Mouse (Mus musculus) thymus, postnatal 4 days (tissue): ENCODE results near the gene Sgo2a.
"Not testable (repeated sequence)": the region's sequence is repeated elsewhere in the genome, so short reads cannot be mapped to it uniquely, and the experiment has no call there.

ENCODE experiments used
- DNase-seq: peaks from one replicate; pipeline ENCODE4 v3.0.0; 2021

Gene Sgo2a

GRCm38 (mm10) chr1:58031160-58031769, 35.5 kb downstream of the Sgo2a start:
- DNase-seq = peak; percentile 82

- not testable (repeated sequence) for DNase-seq
Measured at GRCm38 (mm10) chr1:58037306-58037705, 41.5 kb downstream of the Sgo2a start.

- no peak for DNase-seq
Measured at GRCm38 (mm10) chr1:58045076-58045475, 49.3 kb downstream of the Sgo2a start.

- DNase-seq = no peak
Measured at GRCm38 (mm10) chr1:58045546-58045945, 49.8 kb downstream of the Sgo2a start.

DNA sequence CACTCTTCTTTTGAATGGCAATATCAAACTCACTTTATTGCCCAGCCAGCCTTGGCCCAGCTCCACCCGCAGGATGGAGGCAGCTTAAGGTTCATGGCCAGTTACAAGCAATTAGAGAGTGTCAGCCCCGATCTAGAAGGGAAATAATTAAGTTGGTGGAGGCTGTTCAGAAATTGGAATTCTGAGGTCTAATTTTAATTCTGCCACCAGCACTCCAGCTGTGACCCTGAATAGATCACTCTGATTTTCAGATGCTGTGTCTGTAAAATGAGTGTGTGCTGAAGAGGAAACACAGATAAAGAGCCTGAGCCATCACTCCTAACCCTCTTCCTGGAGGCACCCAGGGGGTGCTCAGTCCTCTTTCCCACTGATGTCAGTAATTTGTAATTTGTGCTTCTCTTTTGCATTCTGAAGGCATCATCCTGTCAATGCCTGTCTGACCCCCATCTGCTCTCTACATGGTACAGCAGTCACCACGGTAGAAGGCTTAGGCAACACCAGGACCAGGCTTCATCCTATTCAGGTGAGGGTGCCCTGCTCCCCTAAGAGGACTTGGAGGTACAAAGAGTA, 51.0 kb downstream of the Sgo2a start:
- no peak for DNase-seq

- no peak for DNase-seq
Measured at GRCm38 (mm10) chr1:58049126-58049525, 53.4 kb downstream of the Sgo2a start.

DNA sequence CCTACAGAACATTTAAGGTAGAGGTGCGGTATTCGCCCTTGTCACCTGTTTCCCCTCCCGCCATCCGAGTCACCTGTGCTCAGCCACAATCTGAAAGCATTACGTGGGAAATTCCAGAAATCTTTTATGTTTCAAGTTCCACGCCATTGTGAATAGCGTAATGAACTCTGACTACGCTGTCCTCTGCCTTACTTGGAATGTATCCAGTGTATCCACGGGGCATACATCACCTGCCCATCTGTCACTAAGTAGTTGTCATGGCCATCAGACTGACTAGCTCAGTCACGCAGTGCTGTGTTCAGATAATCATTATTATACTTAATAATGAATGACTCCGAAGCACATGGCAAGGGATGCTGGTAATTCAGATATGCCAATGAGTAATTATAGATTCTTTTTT, 59.8 kb downstream of the Sgo2a start:
- DNase-seq = no peak

GRCm38 (mm10) chr1:58056074-58056807, 60.5 kb downstream of the Sgo2a start:
- no peak for DNase-seq

- DNase-seq = no peak
Measured at GRCm38 (mm10) chr1:58056939-58057338, 61.2 kb downstream of the Sgo2a start.

DNA sequence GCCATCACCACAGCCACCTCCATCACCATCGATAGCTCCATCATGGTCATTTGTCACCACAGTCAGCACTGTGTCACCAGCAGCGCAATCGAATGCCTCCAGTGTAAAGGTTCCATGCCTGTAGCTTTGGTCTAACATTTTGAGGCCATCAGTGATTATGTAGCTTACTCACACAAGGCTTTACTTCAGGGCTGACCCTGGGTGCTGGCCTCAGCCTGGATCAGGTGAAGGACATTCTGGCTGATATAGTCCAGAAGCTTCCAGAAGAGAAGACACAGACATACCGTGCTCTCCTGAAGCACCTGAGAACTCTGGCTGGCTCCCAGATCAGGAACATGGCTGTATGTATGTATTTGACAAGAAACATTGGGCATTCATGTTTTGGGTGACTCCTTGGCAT, 63.1 kb downstream of the Sgo2a start:
- DNase-seq = no peak

GRCm38 (mm10) chr1:58062131-58062530, 66.4 kb downstream of the Sgo2a start:
- DNase-seq = no peak

DNA sequence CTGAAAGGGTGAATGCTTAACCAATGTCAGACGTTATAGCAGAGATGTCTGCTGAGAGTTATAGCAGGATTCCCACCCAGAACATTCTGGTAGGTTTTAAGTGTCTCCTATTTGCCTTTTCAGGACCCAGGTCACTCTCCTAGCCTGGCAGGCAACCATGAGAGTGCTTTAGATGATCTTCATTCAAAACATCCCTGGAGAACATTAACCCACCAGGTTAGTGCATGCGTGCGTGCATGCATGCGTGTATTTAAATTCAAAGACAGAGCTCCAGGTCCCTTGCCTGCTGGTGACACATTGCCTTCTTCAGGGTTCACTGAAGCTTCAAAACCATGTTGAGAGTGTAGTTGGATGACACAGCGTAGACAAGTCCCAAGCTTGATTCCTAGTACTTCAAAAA, 69.4 kb downstream of the Sgo2a start:
- DNase-seq = no peak

- no peak for DNase-seq
Measured at GRCm38 (mm10) chr1:58065606-58066005, 69.8 kb downstream of the Sgo2a start.

GRCm38 (mm10) chr1:58069181-58069580, 73.4 kb downstream of the Sgo2a start:
- no peak for DNase-seq

- no peak for DNase-seq
Measured at GRCm38 (mm10) chr1:58070091-58070490, 74.3 kb downstream of the Sgo2a start.

DNA sequence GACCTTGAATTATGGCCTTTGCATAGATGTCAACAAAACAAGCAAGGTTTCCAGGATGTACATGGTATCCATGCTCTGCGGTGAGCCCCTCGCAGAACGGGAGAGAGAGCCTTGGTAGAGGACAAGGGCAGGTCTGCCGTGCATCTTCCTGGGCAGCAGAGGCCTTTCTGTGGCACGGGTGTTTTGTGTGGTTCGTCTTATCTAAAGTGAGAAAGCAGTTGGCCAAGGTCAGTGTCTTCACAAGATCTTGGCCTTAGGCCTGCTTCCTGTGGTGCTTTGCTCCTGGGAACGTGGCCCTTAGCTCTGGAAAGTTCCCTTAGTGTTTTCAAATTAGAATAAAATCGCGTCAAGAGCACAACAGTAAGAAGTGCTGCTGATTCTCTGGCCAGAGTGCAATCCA, 75.2 kb downstream of the Sgo2a start:
- DNase-seq = no peak

GRCm38 (mm10) chr1:58071509-58071908, 75.7 kb downstream of the Sgo2a start:
- no peak for DNase-seq

DNA sequence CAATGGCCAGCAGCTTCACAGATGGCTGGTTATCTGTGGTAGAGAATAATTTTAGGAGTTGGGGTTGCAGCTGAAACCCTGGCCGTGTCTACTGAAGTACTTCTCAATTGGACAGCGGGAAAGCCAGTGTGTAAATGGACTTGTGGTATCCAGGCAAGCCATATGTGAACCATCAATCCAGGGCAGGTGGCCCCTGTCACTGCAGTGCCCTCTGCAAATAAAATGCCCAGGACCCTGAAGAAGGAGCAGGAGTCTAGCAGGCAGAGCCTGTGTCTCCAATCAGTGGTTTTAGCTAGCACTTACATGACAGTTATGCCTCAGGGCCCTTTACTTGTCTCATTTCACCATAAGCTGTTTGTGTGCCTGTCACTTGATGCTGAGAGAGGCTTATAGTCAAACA, 76.6 kb downstream of the Sgo2a start:
- DNase-seq = no peak

GRCm38 (mm10) chr1:58072991-58073730, 77.4 kb downstream of the Sgo2a start:
- peak; percentile 23 for DNase-seq

DNA sequence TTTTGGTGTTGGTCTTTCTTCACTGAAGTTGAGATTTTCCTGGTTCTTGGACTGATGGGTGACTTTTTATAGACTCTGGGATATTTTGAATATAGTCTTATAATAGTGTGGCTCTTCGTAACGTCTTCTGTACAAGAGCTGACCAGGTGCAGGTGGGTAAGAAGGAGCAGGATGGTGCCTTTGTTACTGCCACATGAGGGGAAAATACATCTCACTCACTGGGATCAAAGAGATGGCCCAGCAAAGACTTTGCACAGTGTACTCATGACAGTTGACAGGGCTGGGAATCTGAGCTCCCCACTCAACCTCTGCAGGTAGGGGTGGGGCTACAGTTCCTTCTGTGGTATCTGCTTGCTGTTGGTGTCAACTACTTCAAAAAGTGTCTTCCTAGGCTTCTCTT, 78.5 kb downstream of the Sgo2a start:
- DNase-seq = no peak
